Mouse (Mus musculus): Measurements from ENCODE around the gene Otud6a.

DNA sequence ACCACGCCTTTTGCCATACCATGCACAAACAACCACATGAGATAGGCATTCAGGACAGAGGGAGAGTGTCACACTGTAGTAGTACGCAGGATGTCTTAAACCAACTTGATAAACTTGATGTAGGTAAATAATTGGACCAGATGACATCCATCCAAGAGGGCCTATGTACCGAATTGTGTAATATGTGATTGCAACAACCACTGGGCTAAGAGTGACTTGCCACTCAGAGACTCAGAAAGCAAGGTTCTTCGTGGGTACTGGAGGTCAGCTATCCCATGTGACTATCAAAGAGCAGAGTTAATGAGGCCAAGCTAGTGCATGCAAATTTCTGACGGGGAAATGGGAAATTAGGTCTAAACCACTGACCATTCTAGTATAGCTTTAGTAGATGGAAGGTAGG is 27.2 kb upstream of the Otud6a start:
- TF ChIP-seq POLR2A (IDR thresholded peaks at IDR 0.05; ENCODE audit: borderline replicate concordance, extremely low read depth, low read depth, low read length) (no peak), CTCF (IDR thresholded peaks at IDR 0.05; ENCODE audit: insufficient read depth, low read length) (no peak)
